Mouse (Mus musculus) left cerebral cortex, adult 18-20 months (tissue): ENCODE results near the gene Jchain. TPM values are rescaled to one million over a fixed set of nuclear protein-coding genes. Genes with fewer than 3 reads are reported as not detected.
A peak's percentile ranks its signal among the peaks of the same experiment; 100 is the strongest.
"Not testable (repeated sequence)": the region's sequence is repeated elsewhere in the genome, so short reads cannot be mapped to it uniquely, and the experiment has no call there.

Experiments used
- DNase-seq, 2 experiments: peaks; one replicate each; pipeline ENCODE4 v3.0.0; 2021 to 2022; ENCODE audit warnings: low spot score in 2 of 2, mixed read lengths in 1 of 2
- long read RNA-seq, 2 experiments: library from polyadenylated mRNA; stranded (forward); transcript quantifications; one replicate each; pipeline ENCODE4 v2.0.0; 2021
- total RNA-seq, 2 experiments: library from RNA; stranded (reverse); gene quantifications; 2 replicates each; pipeline ENCODE4 v1.2.3; 2021

Jchain gene
- total RNA-seq = under 1 TPM; 0.51 to 0.87 TPM
- long read RNA-seq, experiment 1 = 0 reads
- long read RNA-seq, experiment 2, partial matches to known transcripts = 0 of 3 reads
- long read RNA-seq, experiment 2, other reads (novel, unspliced or antisense) = 1 of 3 reads

DNA sequence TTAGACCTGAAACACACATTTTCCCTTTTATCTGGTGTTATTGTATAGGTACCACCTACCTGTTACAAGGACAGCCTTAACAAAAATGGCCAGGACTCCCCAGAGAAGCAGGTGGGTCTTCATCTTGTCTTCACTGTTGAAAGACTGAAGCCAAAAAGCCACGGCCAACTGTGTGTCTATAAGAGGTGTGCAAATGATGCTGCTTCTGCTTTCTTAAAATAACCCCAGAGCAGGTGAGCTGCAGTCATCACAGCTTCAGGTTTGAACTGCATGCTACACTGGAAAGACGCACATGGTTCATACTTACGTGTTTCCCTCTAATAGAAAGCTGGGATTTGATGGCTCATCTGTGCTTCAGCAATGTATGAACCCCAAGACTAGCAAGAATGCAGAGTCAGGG, at the start of gene Jchain:
Gene Jchain, minus strand, starts transcription at position 235 of the 400 bp plus-strand sequence.
- DNase-seq = no peak

DNA sequence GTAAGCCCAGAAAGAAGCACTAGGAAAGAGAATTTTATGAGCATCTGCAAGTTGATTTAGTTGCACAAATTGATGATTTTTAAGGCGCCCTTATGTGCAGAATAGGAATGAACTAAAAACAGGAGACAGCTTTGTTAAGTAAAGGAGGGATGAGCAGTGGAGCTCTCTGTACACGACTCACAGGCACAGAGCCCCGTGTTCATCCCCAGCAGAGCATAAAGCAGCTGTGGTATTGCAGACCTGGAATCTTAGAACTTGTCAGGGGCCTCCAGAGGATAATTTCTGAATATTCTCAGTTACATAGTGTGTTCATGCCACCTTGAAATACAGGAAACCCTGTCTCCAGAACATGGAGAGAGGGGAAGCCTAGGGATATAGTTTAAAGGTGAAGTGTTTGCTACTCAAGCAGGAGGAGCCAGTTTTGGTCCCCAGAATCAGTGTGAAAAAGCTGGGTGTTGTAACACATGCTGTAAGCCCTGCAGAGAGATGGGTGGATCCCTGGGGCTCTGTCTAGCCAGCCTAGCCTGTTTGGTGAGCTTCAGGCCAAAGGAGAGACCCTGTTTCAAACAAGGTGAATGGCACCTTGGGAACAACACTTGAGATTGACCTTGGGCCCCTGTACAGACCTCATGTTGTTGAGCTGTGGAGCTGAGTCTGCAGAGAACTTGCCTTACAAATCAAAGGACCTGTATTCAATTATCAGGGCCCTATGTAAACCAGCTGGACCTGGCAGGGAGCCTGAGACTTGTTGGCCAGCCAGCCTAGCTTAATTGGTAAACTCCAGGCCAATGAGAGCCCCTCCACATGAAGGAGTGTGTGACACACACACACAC, 48.0 kb upstream of the Jchain start:
- no peak for DNase-seq

DNA sequence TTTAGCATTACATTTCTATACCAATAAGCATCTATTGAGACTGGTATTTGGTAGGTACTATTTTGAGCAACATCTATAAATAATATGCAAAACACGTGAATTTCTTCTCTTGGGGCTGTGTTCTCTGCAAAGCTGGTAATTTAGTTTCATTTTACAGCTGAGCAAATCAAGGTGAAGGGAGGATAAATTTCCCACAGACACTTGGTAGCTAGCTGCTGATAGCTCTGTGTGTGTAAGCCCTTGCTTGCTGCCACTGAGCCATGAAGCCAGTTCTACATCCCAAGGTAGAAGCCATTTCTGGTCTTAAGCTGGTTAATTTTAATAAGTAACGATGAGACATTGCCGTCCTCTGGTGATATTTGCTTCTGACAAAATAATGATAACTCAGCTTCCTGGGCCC, 47.1 kb upstream of the Jchain start:
- DNase-seq = no peak

DNA sequence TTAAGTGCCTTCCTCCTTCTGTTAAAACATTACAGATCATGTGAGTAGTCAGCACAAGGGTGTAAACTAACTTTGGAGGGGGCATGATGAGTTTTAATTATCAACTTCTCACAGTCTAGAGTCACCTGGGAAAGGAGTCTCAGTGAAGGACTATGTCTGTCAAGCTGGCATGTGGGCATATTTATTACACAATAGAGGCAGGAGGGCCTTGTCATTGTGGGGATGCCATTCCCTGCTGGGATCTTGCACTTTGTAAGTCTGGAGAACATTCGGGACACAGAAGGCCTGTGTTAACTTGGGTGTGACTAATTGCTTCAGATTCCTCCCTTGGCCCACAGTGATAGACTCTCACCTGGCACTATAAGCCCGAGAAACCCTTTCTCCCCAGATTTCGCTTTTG, 41.9 kb upstream of the Jchain start:
- DNase-seq = no peak

DNA sequence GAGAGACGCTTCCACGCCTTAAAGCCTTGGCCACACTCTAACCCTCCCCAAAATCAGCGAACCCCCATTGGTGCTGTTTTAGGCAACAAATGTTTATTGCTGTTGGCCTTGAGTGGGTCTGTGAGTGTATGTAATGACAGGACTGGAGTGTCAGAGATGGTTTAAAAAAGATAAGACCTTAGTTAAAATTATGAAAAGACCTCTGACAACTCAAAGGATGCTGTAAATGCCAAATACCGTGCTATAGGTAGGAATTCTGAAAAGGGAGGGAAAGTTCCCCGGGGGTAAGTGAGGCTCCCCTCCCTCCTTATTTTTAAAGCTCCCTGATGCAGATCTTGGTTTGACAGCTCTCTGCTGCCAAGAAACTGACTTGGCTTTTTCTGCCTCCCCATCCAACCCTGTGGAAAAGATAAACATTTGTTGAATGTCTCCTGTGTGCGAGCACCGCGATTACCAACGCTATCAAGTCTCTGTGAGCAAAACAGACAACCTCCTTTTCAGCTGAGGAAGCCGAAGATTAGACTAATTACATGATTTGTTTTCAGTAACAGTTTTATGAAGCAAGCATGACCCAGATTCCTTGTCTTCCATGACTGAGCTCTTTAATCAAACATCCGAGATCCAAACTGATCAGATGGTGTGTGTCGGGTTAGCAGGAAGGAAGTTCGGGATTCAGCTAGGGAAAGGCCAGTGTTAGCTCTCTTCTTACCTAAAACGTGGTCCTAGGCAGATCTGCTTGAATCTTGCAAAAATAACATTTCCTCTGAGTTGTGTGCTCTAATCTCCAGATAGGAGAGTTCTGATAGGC, 38.5 kb upstream of the Jchain start:
- no peak for DNase-seq

DNA sequence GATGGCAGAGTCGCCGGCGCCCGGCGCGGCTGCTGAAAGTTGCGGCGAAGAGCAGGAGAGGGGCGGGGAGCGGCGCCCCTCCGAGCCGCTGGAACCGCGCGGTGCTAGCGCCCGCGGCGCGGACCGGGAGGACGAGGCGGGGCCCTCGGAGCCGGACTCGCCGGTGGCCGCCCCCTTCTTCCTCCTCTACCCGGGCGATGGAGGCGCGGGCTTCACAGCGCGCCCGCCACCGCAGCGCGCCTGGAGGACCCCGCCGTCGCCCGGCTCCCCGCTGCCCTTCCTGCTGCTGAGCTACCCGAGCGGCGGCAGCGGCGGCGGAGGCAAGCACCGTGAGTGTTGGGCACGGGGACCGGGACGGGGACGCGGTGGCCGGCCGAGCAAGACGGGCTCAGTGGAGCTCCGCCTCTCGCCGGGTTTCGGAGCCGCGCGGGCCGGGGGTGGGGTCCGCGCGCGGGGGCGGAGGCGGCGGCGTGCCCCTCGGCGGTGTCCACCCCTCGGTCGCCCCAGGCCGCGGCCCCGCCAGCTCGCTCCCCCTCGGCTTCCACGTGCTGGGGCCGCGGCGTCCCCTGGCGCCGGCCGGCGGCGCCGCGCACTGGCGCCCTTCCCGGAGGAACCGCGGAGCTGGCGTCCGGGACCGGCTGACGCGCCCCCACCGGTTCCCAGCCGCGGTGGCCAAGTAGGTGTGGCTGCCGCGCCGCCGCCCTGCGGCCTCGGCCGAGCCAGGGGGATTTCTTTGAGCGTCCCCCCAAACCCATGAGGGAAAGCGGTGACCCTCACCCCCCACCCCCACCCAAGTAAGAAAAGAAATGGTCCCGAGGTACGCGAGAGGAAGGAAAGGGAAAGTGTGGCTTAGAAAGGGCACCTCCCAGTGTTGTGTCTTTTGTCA, 37.7 kb upstream of the Jchain start:
- DNase-seq = peak; percentile 58 to 64

DNA sequence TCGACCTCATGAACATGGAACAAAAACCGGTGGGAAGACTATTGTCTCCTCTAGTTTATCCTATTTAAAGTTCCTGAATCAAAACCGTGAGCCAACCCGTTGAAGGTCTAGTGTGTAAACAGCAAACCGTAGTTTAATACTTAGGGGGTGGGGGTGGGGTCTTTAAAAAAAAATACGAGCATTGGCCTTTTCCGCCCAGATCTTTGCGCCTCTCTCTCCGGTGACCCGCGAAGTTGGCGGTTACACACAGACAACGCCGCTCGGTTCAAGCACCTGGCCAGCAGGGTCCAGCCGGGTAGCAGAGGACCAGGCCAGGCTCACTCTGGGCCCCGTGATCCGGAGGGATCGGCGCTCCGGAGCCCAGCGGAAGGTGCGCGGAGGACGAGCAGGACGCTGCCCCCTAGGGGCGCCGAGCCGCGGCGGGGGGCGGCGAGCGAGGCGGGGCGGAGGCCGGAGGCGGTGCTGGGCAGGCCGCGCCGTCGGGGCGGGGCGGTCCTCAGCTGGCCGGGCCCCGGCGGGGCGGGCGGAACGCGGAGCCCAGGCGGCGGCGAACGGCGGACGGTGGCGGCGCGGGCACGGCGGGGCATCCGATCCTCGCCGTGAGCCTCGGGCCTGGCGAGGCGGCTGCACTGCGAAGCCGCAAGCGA, 36.9 kb upstream of the Jchain start, which contains the start of gene Rufy3:
Gene Rufy3, plus strand, starts transcription at position 540 of the 647 bp plus-strand sequence.
- DNase-seq = peak; percentile 57 to 77

DNA sequence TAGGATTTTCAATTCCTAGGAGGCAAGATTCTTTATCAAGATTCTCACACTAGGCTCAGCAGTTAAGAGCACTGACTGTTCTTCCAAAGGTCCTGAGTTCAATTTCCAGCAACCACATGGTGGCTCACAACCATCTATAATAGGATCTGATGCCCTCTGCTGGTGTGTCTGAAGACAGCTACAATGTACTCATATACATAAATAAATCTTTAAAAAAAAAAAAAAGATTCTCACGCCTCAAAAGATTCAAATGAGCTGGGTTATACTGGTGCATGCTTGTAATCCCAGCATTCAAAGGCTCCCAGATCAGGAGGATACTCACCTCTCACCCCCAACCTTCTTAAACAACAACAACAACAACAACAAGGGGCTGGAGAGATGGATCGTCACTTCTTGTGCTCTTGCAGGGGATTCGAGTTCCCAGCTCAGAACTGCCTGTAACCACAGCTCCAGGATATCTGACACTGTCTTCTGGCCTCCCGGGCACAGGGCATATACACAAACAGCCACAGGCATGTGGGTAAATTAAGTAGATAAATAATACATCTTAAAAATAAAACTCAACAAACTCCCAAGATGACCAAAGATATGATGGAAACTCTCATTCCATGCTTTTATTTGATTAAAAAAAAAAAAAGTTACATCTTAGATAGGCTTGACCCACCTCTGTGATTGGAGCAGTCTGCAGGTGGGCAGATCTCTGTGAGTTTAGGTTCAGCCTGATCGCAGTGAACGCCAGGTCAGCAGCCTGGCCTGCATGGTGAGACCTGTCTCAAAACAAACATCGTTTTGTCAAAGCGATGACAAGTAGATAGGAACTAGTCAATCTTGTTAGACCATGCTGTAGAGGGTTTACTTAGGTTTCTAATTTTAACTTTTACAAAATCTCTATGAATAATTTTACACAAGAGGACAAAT, 35.4 kb upstream of the Jchain start:
- no peak for DNase-seq

DNA sequence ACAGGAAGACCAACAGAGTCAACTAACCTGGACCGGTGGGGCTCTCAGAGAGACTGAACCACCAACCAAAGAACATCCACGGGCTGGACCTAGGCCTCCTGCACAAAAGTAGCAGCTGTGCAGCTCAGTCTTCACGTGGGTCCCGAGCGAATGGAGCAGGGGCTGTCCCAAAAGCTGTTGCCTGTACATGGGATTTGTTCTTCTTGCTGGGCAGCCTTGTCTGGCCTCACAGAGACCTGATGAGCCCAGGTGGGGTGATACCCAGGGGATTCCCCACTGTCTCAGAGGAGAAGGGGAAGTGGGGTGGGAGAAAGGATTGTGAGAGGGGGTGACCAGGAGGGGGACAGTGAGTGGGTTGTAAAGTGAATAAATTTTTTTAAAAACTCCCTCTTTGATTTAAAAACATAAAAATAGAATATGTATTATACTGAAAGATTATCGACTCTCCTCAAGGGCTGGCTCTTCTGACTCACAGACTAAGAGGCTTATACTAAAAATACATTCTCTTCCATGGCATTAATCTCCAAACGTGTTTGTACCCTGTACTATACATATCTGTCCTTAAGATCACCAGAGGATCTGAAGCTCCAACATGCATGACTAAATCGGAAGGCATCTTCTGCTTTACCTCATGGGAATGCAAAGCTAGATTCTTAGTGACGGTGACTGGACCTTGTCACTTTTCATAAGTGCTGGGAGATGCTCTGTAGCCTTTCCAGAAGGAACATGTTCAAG, 33.6 kb upstream of the Jchain start:
- DNase-seq = no peak

DNA sequence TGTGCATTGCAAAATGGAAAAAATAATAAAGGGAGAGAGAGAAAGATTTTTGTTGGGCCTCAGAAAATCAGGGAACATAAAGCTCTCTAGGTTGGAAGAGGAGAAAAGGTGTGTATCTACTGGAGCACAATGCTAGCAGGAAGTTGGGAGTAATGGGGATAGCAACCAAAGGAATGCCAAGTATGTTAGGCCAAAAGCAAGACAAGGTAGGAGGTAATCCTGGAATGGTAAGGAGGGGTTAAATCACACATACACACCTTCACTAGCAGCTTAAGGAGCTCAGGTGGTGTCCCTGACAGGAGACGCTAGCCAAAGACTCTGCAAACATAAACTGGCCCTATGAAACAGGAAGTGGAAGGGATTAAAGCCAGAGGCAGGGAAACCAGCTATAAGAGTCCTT, 31.3 kb upstream of the Jchain start:
- DNase-seq = no peak

DNA sequence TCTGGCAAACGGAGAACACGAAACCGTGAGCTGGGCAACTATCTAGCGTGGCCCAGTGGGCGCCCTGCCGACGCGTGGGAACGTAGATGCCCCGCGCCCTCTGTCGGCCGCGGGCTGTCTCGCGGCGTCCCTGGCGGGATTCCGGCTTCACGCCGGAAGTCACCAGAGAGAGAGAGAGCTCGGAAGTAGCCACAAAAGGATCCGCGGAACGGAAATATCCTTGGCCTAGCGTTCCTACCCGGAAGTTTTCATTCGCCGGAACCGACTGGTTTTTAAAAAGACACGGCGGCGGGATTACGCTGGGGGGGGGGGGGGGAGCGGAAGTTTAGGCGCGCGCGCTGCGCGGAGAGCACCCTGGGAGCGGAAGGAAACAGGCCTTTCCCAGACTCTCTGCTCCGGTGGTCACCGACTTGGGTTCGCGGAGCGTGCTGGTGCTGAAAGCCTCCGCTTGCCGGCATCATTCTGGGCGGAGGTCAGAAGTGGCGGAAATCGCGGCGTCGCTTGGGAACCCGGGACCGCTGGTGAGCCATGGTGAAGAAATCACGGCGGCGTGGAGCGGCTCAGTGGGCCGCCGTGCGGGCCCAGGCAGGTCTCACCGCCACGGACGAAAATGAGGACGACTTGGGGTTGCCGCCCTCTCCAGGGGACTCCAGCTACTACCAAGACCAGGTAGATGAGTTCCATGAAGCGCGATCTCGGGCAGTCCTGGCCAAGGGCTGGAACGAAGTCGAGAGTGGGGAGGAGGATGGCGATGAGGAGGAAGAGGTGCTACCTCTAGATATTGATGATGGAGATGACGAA, 26.6 kb upstream of the Jchain start, which contains the start of gene Utp3:
Gene Utp3, plus strand, starts transcription at position 377 of the 801 bp plus-strand sequence.
- DNase-seq = peak; percentile 93 to 96

DNA sequence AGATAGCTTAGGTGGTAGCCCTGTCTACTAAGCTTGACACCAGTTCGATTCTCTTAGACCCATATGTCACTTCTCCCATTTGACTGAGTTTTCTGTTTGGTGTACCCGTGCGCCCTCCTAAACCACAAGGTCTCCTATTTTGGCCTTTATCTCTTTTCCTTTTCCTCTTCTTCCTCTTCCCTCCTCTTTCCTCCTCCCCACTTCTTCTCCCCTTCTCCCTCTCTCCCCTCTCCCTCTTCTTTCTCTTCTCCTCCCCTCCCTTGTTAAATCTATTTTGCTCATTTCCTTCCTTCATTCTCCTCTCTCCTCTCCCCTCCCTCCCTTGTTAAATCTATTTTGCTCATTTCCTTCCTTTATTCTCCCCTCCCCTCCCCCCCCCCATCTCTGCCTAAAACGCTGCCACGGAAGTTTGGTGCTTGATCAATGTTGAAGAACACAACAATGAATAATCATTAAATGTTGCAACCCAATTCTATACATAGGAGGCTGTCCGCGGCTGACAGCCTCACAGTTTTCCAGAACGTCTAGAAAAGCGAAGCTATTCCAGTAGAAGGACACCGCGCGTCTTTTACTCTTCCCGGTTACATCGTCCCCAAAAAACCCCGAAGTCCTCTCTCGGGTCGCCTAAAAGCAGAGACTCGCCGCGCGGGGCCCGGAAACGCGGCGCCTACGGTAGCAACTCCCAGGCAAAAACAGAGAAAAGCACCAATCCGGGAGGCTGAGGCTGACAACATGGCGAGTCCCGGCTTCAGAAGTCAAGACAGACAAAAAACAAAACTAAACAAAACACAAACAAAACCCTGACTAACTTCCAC, 25.8 kb upstream of the Jchain start:
- no peak for DNase-seq

DNA sequence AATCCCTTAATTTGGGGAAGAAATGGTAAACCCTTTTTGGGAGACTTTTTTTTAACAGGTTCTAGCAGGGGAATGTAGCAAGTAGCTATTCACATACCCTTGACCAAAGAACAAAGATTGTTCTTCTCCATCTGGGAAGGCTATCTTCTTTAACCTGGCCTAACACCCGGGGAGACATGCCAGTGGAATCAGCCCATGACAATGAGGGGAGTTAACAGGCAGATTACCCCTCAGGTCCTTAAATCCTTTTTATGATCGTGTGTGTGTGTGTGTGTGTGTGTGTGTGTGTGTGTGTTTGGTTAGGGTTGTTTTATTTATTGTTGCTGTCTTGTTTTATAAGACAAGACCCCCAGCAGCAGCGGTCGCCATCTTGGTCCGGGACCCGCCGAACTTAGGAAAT, 17.8 kb upstream of the Jchain start:
- DNase-seq = no peak

DNA sequence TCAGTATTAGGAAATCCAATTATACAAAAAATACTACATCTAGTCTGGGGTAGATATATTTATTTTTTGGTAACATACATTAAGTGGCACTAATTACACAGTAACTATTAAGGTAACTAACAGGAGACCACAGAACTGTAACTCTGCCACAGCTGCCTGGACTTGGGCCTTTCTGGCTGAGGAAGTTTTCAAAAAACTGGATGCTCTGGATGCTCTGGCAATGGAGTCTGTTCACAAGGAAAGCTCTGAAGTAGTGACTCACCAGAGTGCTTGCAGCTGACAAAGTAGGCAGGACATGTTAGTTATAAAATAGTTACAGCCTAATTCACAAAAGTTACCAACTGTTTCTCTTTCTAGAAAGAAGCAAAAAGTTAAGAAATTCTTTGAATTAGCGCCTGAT, 16.7 kb upstream of the Jchain start:
- not testable (repeated sequence) for DNase-seq

DNA sequence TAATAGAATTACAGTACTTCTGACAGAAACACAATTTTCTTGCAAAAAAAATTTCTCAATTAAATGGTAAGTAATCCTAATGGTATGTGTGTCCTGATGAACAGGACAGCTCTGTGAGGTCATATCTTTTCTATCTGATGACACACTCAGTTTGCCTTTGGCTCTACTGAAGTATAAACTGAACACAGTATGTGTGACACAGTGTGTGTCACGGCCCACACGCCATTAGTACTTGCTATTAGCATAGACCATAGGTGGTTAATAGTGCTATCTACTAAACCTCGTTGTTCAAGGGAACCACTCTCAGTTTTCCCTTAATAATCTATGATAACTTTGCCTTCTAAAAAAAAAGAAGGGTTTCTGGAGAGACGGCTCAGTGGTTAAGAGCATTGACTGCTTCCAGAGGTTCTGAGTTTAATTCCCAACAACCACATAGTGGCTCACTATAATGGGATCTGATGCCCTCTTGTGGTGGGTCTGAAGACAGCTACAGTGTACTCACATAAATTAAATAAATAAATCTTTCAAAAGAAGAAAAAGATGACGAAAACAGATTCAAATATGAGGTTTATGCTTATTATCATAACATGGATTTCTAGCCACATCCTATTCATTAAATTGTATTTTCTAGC, 15.1 kb upstream of the Jchain start:
- DNase-seq = peak; percentile 33 to 66

DNA sequence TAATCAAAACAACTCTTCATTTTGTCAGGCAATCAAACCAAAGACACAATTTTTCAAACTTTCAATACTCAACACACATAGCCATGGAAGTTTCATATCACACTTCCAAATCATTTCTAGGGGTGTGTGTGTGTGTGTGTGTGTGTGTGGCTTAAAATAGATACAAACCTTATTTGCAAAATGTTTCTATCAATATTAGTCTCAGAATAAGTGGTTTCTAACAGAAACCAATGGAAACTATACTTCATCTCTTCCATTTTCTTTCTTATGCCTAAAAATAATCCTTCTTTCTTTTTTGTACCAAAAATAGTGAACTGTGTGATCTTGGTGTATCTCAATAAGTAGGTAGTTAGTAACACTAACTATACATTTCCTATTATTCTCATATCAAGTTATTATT, 13.2 kb upstream of the Jchain start:
- no peak for DNase-seq
